In the genomic region with DNA sequence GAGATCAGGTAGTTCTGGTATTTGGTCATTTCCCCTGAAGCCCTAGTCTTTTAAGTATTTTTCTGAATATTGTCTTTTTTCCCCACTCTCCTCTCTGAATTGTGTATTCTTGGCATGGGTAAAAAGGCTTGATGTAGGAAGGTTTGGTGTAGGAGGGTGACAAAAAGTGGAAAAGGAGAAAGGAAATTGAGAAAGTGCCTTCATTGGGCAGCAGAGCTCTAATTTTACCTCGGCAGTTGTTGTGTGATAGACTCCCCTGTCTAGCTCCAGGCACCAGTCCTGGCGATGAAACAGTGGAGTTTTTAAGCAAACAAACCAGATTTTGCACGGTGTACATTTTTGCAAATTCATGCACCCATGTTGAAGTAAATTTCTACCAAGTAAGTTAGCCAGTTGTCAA, we compare ENCODE assay signal across 21 mouse cellular contexts.
A peak's percentile ranks its signal among the peaks of the same experiment; 100 is the strongest.
DNase-seq lines count a peak whose midpoint lies in the region; ATAC-seq lines count a peak whose summit lies in the region.
"Had no signal": no experiment of that assay in that cellular context is flagged by ENCODE, and none has a peak within 500 bp of the region (broad histone marks: within the 10 kb centered on the region; RNA-seq: fewer than 3 reads in every experiment).

No protein-coding gene starts in this region.

- intact Hi-C loops in left cerebral cortex, postnatal 36 days (cut with DNase I), result loop anchor here (5.0 kb wide), 1 partner anchor 49 kb away; no protein-coding TSS in a partner anchor

- DNase-seq in frontal cortex, postnatal 14 days (ENCODE audit: low spot score in 2 of 2), result no peak
- DNase-seq in left cerebral cortex, adult 11 months (ENCODE audit: low spot score), result peak; percentile 26
- no peak for DNase-seq in left cerebral cortex, postnatal 36 days (ENCODE audit: low spot score in 2 of 2)
- peak; percentile 61 for DNase-seq in right cerebral cortex, adult 18-20 months
- DNase-seq in right cerebral cortex, postnatal 25 days, result no peak
- DNase-seq: adrenal gland, adult 8-10 months; adrenal gland, postnatal 25 days; cerebellum, adult 18-20 months; cerebellum, adult 9-10 months; cerebellum, postnatal 14 days; gastrocnemius, adult 2 months; gastrocnemius, postnatal 14 days; heart, adult 18-20 months; heart, postnatal 10 days; heart, postnatal 4 days had no signal

- peak; percentile 81 for ATAC-seq in frontal cortex, adult (ENCODE audit: low TSS enrichment)
- ATAC-seq: activated CD4-positive, CD25-positive, alpha-beta regulatory T cell, adult 4 months; forebrain, embryonic 13.5 days; forebrain, embryonic 16.5 days; hindbrain, postnatal 0 days; inflammation-experienced regulatory T-cells, adult 6 months had no signal

Comparison
In these comparisons a context has a peak if more than half of its experiments do, and no peak if none do; other contexts are left out.
1. DNase-seq: peak in left cerebral cortex, adult 11 months (single experiment) and right cerebral cortex, adult 18-20 months (single experiment); none in frontal cortex, postnatal 14 days (0 of 2), left cerebral cortex, postnatal 36 days (0 of 2) and right cerebral cortex, postnatal 25 days (single experiment).